Mouse (Mus musculus): Measurements from ENCODE around the gene Cdkn2a. TPM values are rescaled to one million over a fixed set of nuclear protein-coding genes. Genes with fewer than 3 reads are reported as not detected.
A peak's percentile ranks its signal among the peaks of the same experiment; 100 is the strongest.

Cdkn2a gene
- 0.87 TPM in 1 of 2 replicates, not detected in the other for polyA plus RNA-seq (2012; ENCODE audit: insufficient read depth, insufficient read length, missing spikeins)

GRCm38 (mm10) chr4:89294486-89295440, at the start of gene Cdkn2a:
Cdkn2a (minus strand) TSS chr4:89294653.
- Histone ChIP-seq H3K27ac (ENCODE audit: insufficient read depth, low read depth, low read length) (peak within 1 kb of the TSS; percentile 73), H3K4me1 (ENCODE audit: control insufficient read depth, insufficient read depth, low read length) (peaks cover 6% of the 10 kb centered on the region), H3K4me3 (ENCODE audit: insufficient read depth, low read length) (peak within 1 kb of the TSS; percentile 91)
- no peak for TF ChIP-seq POLR2A (IDR thresholded peaks at IDR 0.05; ENCODE audit: borderline replicate concordance, low read depth, low read length)
- TF ChIP-seq CTCF (IDR thresholded peaks at IDR 0.05; ENCODE audit: low read depth, low read length) = no peak

GRCm38 (mm10) chr4:89313461-89313860, 19.0 kb upstream of the Cdkn2a start:
- H3K27ac ChIP-seq (ENCODE audit: insufficient read depth, low read depth, low read length) = no peak overlapping the region

GRCm38 (mm10) chr4:89310491-89311254, 16.2 kb upstream of the Cdkn2a start, which contains the start of gene Cdkn2b:
Cdkn2b (minus strand) TSS chr4:89311039.
- Histone ChIP-seq H3K4me3 (ENCODE audit: insufficient read depth, low read length) (peak within 1 kb of the TSS; percentile 89), H3K4me1 (ENCODE audit: control insufficient read depth, insufficient read depth, low read length) (peaks cover 13% of the 10 kb centered on the region), H3K27ac (ENCODE audit: insufficient read depth, low read depth, low read length) (peak within 1 kb of the TSS; percentile 71)
- TF ChIP-seq CTCF (IDR thresholded peaks at IDR 0.05; ENCODE audit: low read depth, low read length) (peak; percentile 79), POLR2A (IDR thresholded peaks at IDR 0.05; ENCODE audit: borderline replicate concordance, low read depth, low read length) (no peak)

More at GRCm38 (mm10) chr4:89313461-89313860, 19.0 kb upstream of the Cdkn2a start:
- H3K4me1 ChIP-seq (ENCODE audit: control insufficient read depth, insufficient read depth, low read length) = peaks cover 7% of the 10 kb centered on the region
- H3K4me3 ChIP-seq (ENCODE audit: insufficient read depth, low read length) = no peak overlapping the region
- TF ChIP-seq CTCF (IDR thresholded peaks at IDR 0.05; ENCODE audit: low read depth, low read length) (no peak), POLR2A (IDR thresholded peaks at IDR 0.05; ENCODE audit: borderline replicate concordance, low read depth, low read length) (no peak)

- peaks cover 13% of the 10 kb centered on the region for H3K4me1 ChIP-seq (ENCODE audit: control insufficient read depth, insufficient read depth, low read length)
- no peak overlapping the region for H3K27ac ChIP-seq (ENCODE audit: insufficient read depth, low read depth, low read length)
- H3K4me3 ChIP-seq (ENCODE audit: insufficient read depth, low read length) = peak overlapping the region; percentile 89
- TF ChIP-seq CTCF (IDR thresholded peaks at IDR 0.05; ENCODE audit: low read depth, low read length) (no peak), POLR2A (IDR thresholded peaks at IDR 0.05; ENCODE audit: borderline replicate concordance, low read depth, low read length) (no peak)
These were observed 15.5 kb upstream of the Cdkn2a start for GRCm38 (mm10) chr4:89309996-89310395.

- no peak overlapping the region for H3K27ac ChIP-seq (ENCODE audit: insufficient read depth, low read depth, low read length)
- H3K4me3 ChIP-seq (ENCODE audit: insufficient read depth, low read length) = no peak overlapping the region
- H3K4me1 ChIP-seq (ENCODE audit: control insufficient read depth, insufficient read depth, low read length) = peaks cover 13% of the 10 kb centered on the region
- TF ChIP-seq CTCF (IDR thresholded peaks at IDR 0.05; ENCODE audit: low read depth, low read length) (no peak), POLR2A (IDR thresholded peaks at IDR 0.05; ENCODE audit: borderline replicate concordance, low read depth, low read length) (no peak)
These were observed 13.5 kb upstream of the Cdkn2a start for GRCm38 (mm10) chr4:89308001-89308400.

- peaks cover 13% of the 10 kb centered on the region for H3K4me1 ChIP-seq (ENCODE audit: control insufficient read depth, insufficient read depth, low read length)
- no peak overlapping the region for H3K4me3 ChIP-seq (ENCODE audit: insufficient read depth, low read length)
- no peak overlapping the region for H3K27ac ChIP-seq (ENCODE audit: insufficient read depth, low read depth, low read length)
- TF ChIP-seq POLR2A (IDR thresholded peaks at IDR 0.05; ENCODE audit: borderline replicate concordance, low read depth, low read length) = no peak
- no peak for TF ChIP-seq CTCF (IDR thresholded peaks at IDR 0.05; ENCODE audit: low read depth, low read length)
These were observed 12.4 kb upstream of the Cdkn2a start for GRCm38 (mm10) chr4:89306798-89307365.

- Histone ChIP-seq H3K4me3 (ENCODE audit: insufficient read depth, low read length) (no peak overlapping the region), H3K27ac (ENCODE audit: insufficient read depth, low read depth, low read length) (no peak overlapping the region), H3K4me1 (ENCODE audit: control insufficient read depth, insufficient read depth, low read length) (peaks cover 13% of the 10 kb centered on the region)
- no peak for TF ChIP-seq POLR2A (IDR thresholded peaks at IDR 0.05; ENCODE audit: borderline replicate concordance, low read depth, low read length)
- no peak for TF ChIP-seq CTCF (IDR thresholded peaks at IDR 0.05; ENCODE audit: low read depth, low read length)
These were observed 11.2 kb upstream of the Cdkn2a start for GRCm38 (mm10) chr4:89305691-89306090.

- H3K4me1 ChIP-seq (ENCODE audit: control insufficient read depth, insufficient read depth, low read length) = peaks cover 10% of the 10 kb centered on the region
- H3K4me3 ChIP-seq (ENCODE audit: insufficient read depth, low read length) = no peak overlapping the region
- no peak for TF ChIP-seq CTCF (IDR thresholded peaks at IDR 0.05; ENCODE audit: low read depth, low read length)
- TF ChIP-seq POLR2A (IDR thresholded peaks at IDR 0.05; ENCODE audit: borderline replicate concordance, low read depth, low read length) = no peak
- no peak overlapping the region for H3K27ac ChIP-seq (ENCODE audit: insufficient read depth, low read depth, low read length)
These were observed 9.0 kb upstream of the Cdkn2a start for GRCm38 (mm10) chr4:89303281-89303995.

GRCm38 (mm10) chr4:89302129-89302528, 7.7 kb upstream of the Cdkn2a start:
- peaks cover 5% of the 10 kb centered on the region for H3K4me1 ChIP-seq (ENCODE audit: control insufficient read depth, insufficient read depth, low read length)
- H3K4me3 ChIP-seq (ENCODE audit: insufficient read depth, low read length) = no peak overlapping the region
- H3K27ac ChIP-seq (ENCODE audit: insufficient read depth, low read depth, low read length) = no peak overlapping the region
- TF ChIP-seq CTCF (IDR thresholded peaks at IDR 0.05; ENCODE audit: low read depth, low read length) (no peak), POLR2A (IDR thresholded peaks at IDR 0.05; ENCODE audit: borderline replicate concordance, low read depth, low read length) (no peak)

Data from bone marrow macrophage, adult 2 months (primary cell).